Mouse (Mus musculus) megakaryocyte, embryonic 14.5 days (primary cell): ENCODE measurements around the gene Gad1.

Experiments
- FLI1 ChIP-seq: IDR thresholded peaks from 2 replicates; pipeline ENCODE4 v1.6.1; 2012; ENCODE audit warnings: low read length, inconsistent platforms, mixed read lengths
- GATA1 ChIP-seq: IDR thresholded peaks from 3 replicates; pipeline ENCODE4 v1.6.1; 2012; ENCODE audit warnings: mixed read lengths, low read length, inconsistent platforms, borderline replicate concordance

- TF ChIP-seq GATA1 (no peak), FLI1 (no peak)
Measured at GRCm38 (mm10) chr2:70505896-70506295, 47.0 kb upstream of the Gad1 start.
